Comparison of ENCODE assay signal across 8 mouse cellular contexts in the genomic region with DNA sequence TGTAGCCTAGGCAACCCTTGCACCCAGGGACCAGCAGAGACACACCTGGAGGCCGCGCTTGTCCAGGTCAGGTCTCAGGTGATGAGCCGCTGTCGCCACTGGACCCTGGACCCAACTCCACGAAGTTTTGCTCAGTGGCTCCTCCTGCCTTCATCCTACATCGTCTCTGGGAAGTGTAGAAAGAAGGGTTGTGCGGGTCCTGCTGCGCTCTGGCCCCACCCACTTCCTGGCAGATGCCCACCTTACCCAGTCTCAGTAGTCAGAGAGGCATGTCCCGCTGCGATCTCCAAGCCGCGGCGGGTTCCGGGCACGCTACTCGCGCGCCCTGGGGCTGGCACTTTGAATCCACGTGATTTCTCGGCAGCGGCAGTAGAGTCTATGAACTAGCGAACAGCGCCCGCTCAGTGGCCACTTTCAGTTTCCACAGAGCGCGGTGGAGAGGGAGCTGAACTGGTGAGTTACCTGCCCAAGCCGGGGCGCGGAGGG. TPM values are rescaled to one million over a fixed set of nuclear protein-coding genes. Genes with fewer than 3 reads are reported as not detected.
A peak's percentile ranks its signal among the peaks of the same experiment; 100 is the strongest.
DNase-seq lines count a peak whose midpoint lies in the region; ATAC-seq and TF ChIP-seq lines count a peak whose summit lies in the region.

Gene Nlrc5 (plus strand): TSS at position 376 of the 486 bp plus-strand sequence.

- no peak for TF ChIP-seq EP300 in heart, postnatal 0 days (IDR thresholded peaks at IDR 0.05; ENCODE audit: low read depth)
- no peak for TF ChIP-seq EP300 in stomach, postnatal 0 days (optimal IDR thresholded peaks at IDR 0.05)

- peak; percentile 67 for DNase-seq in brain, embryonic 14.5 days (ENCODE audit: low read depth)
- peak; percentile 48 for DNase-seq in heart, postnatal 0 days (ENCODE audit: low spot score)
- DNase-seq in kidney, postnatal 4 days = peak; percentile 65 to 78
- DNase-seq in stomach, postnatal 0 days (ENCODE audit: low spot score) = peak; percentile 81

- TF ChIP-seq CTCF in C2C12 (IDR thresholded peaks at IDR 0.05; ENCODE audit: control insufficient read depth, insufficient read depth, insufficient read length) = no peak
- TF ChIP-seq CTCF in brain, embryonic 14.5 days (IDR thresholded peaks at IDR 0.05; ENCODE audit: borderline replicate concordance, extremely low read depth, insufficient read depth, insufficient read length) = no peak
- peak; percentile 7; the same call in 1 of the 2 replicates for TF ChIP-seq CTCF in heart, postnatal 0 days (IDR thresholded peaks at IDR 0.05; ENCODE audit: low read depth)
- peak; percentile 52 for TF ChIP-seq CTCF in stomach, postnatal 0 days (IDR thresholded peaks at IDR 0.05; ENCODE audit: low read depth)

- H3K27ac ChIP-seq in forebrain, embryonic 12.5 days = no peak within 1 kb of the TSS
- H3K27ac ChIP-seq in heart, postnatal 0 days (ENCODE audit: low read depth) = no peak within 1 kb of the TSS
- H3K27ac ChIP-seq in liver, embryonic 16.5 days (ENCODE audit: low read length) = no peak within 1 kb of the TSS
- H3K27ac ChIP-seq in neural tube, embryonic 12.5 days = no peak within 1 kb of the TSS
- H3K27ac ChIP-seq in stomach, postnatal 0 days (replicated peaks) = no peak within 1 kb of the TSS

- H3K79me2 ChIP-seq in C2C12 (ENCODE audit: control insufficient read depth, insufficient read depth) = no peaks in the 10 kb centered on the region

- H3K9ac ChIP-seq in forebrain, embryonic 12.5 days = peak within 1 kb of the TSS; percentile 48
- peak within 1 kb of the TSS; percentile 35 for H3K9ac ChIP-seq in heart, postnatal 0 days (replicated peaks; ENCODE audit: low read depth, low read length)
- no peak within 1 kb of the TSS for H3K9ac ChIP-seq in liver, embryonic 16.5 days (ENCODE audit: low read depth, low read length)
- 0 out of 2 replicates have a peak within 1 kb of the TSS, but pooled peaks have one; percentile 26 for H3K9ac ChIP-seq in neural tube, embryonic 12.5 days
- peak within 1 kb of the TSS; percentile 43 for H3K9ac ChIP-seq in stomach, postnatal 0 days (ENCODE audit: low read length)

- H3K36me3 ChIP-seq in C2C12 (ENCODE audit: control insufficient read depth, insufficient read depth) = no peaks in the 10 kb centered on the region
- no peaks in the 10 kb centered on the region for H3K36me3 ChIP-seq in forebrain, embryonic 12.5 days (replicated peaks)
- no peaks in the 10 kb centered on the region for H3K36me3 ChIP-seq in heart, postnatal 0 days (replicated peaks; ENCODE audit: control insufficient read depth, insufficient read depth, low read length)
- H3K36me3 ChIP-seq in liver, embryonic 16.5 days (ENCODE audit: control insufficient read depth, insufficient read depth) = no peaks in the 10 kb centered on the region
- H3K36me3 ChIP-seq in neural tube, embryonic 12.5 days = no peaks in the 10 kb centered on the region
- no peaks in the 10 kb centered on the region for H3K36me3 ChIP-seq in stomach, postnatal 0 days (ENCODE audit: control insufficient read depth, insufficient read depth, low read length)

- H3ac ChIP-seq in C2C12 (ENCODE audit: control insufficient read depth, insufficient read length, low read depth) = peak within 1 kb of the TSS; percentile 59

- WGBS in forebrain, embryonic 12.5 days = 3% methylated on average over 29 of the region's 29 CpGs
- 2% methylated on average over 29 of the region's 29 CpGs for WGBS in heart, postnatal 0 days
- WGBS in liver, embryonic 16.5 days (ENCODE audit: insufficient replicate concordance) = 2% methylated on average over 29 of the region's 29 CpGs
- WGBS in neural tube, embryonic 12.5 days = 2% methylated on average over 29 of the region's 29 CpGs
- WGBS in stomach, postnatal 0 days = 3% methylated on average over 29 of the region's 29 CpGs

- H3K9me3 ChIP-seq in forebrain, embryonic 12.5 days = no peaks in the 10 kb centered on the region
- no peaks in the 10 kb centered on the region for H3K9me3 ChIP-seq in heart, postnatal 0 days (replicated peaks; ENCODE audit: control insufficient read depth, low read length)
- no peaks in the 10 kb centered on the region for H3K9me3 ChIP-seq in liver, embryonic 16.5 days (replicated peaks; ENCODE audit: control insufficient read depth, low read length)
- no peaks in the 10 kb centered on the region for H3K9me3 ChIP-seq in neural tube, embryonic 12.5 days
- H3K9me3 ChIP-seq in stomach, postnatal 0 days (ENCODE audit: control insufficient read depth, low read length) = no peaks in the 10 kb centered on the region

- H3K27me3 ChIP-seq in C2C12 (ENCODE audit: control insufficient read depth, insufficient read depth, insufficient read length) = peaks cover 17% of the 10 kb centered on the region
- H3K27me3 ChIP-seq in forebrain, embryonic 12.5 days = peaks cover 29% of the 10 kb centered on the region
- peaks cover 21% of the 10 kb centered on the region for H3K27me3 ChIP-seq in heart, postnatal 0 days (ENCODE audit: control insufficient read depth, insufficient read depth, low read length)
- H3K27me3 ChIP-seq in liver, embryonic 16.5 days (ENCODE audit: control insufficient read depth, insufficient read depth, low read depth, low read length) = peaks cover 8% of the 10 kb centered on the region
- peaks cover 20% of the 10 kb centered on the region; the same call in 1 of the 2 replicates for H3K27me3 ChIP-seq in neural tube, embryonic 12.5 days (replicated peaks)
- H3K27me3 ChIP-seq in stomach, postnatal 0 days (ENCODE audit: control insufficient read depth, insufficient read depth, low read length) = no peaks in the 10 kb centered on the region

- H3K4me1 ChIP-seq in forebrain, embryonic 12.5 days = peaks cover 7% of the 10 kb centered on the region
- 0 out of 2 replicates have a peak, but pooled peaks cover 3% of the 10 kb centered on the region for H3K4me1 ChIP-seq in heart, postnatal 0 days (ENCODE audit: control insufficient read depth, insufficient read depth)
- H3K4me1 ChIP-seq in liver, embryonic 16.5 days (ENCODE audit: control insufficient read depth, low read depth, low read length) = no peaks in the 10 kb centered on the region
- peaks cover 7% of the 10 kb centered on the region for H3K4me1 ChIP-seq in neural tube, embryonic 12.5 days
- H3K4me1 ChIP-seq in stomach, postnatal 0 days (replicated peaks; ENCODE audit: control insufficient read depth, insufficient read depth) = 0 out of 2 replicates have a peak, but pooled peaks cover 2% of the 10 kb centered on the region

- no peak for TF ChIP-seq POLR2A in brain, embryonic 14.5 days (IDR thresholded peaks at IDR 0.05; ENCODE audit: borderline replicate concordance, extremely low read depth, insufficient read depth, insufficient read length, poor library complexity, severe bottlenecking)

- H3K4me2 ChIP-seq in forebrain, embryonic 12.5 days = peak within 1 kb of the TSS; percentile 81
- peak within 1 kb of the TSS; percentile 86 for H3K4me2 ChIP-seq in heart, postnatal 0 days (ENCODE audit: low read depth, low read length)
- H3K4me2 ChIP-seq in liver, embryonic 16.5 days (ENCODE audit: low read depth, low read length) = peak within 1 kb of the TSS; percentile 61
- H3K4me2 ChIP-seq in neural tube, embryonic 12.5 days (replicated peaks) = peak within 1 kb of the TSS; percentile 63
- H3K4me2 ChIP-seq in stomach, postnatal 0 days (replicated peaks; ENCODE audit: low read depth) = peak within 1 kb of the TSS; percentile 87

- ATAC-seq in forebrain, embryonic 12.5 days (ENCODE audit: low FRiP score) = peak; percentile 36; the same call in 1 of the 2 replicates
- ATAC-seq in heart, postnatal 0 days (ENCODE audit: insufficient read depth, low read depth) = peak; percentile 74
- no peak for ATAC-seq in liver, embryonic 16.5 days (ENCODE audit: low read depth)
- ATAC-seq in neural tube, embryonic 12.5 days (ENCODE audit: low FRiP score, low read depth) = 0 out of 2 replicates have a peak, but pooled peaks have one; percentile 33
- peak; percentile 80 for ATAC-seq in stomach, postnatal 0 days (ENCODE audit: low FRiP score, low TSS enrichment)

- no peaks in the 10 kb centered on the region for H3K79me3 ChIP-seq in C2C12 (ENCODE audit: low read depth)

- peak within 1 kb of the TSS; percentile 34 for H3K4me3 ChIP-seq in C2C12 (ENCODE audit: insufficient read depth, poor library complexity, severe bottlenecking)
- H3K4me3 ChIP-seq in forebrain, embryonic 12.5 days (replicated peaks) = peak within 1 kb of the TSS; percentile 41
- H3K4me3 ChIP-seq in heart, postnatal 0 days (ENCODE audit: low read depth, low read length) = peak within 1 kb of the TSS; percentile 58
- peak within 1 kb of the TSS; percentile 53 for H3K4me3 ChIP-seq in liver, embryonic 16.5 days (ENCODE audit: low read depth, low read length)
- H3K4me3 ChIP-seq in neural tube, embryonic 12.5 days = peak within 1 kb of the TSS; percentile 27
- peak within 1 kb of the TSS; percentile 46 for H3K4me3 ChIP-seq in stomach, postnatal 0 days (ENCODE audit: low read depth, low read length)

TF ChIP-seq in C2C12, 6 proteins besides CTCF, POLR2A, EP300 and RAD21:
- no peak for TF ChIP-seq FOSL1 (IDR thresholded peaks at IDR 0.05; ENCODE audit: insufficient read depth, low read length, poor library complexity, severe bottlenecking)
- TF ChIP-seq CEBPB (IDR thresholded peaks at IDR 0.05; ENCODE audit: low read depth) = no peak
- no peak for TF ChIP-seq USF1 (IDR thresholded peaks at IDR 0.05; ENCODE audit: low read depth)
- TF ChIP-seq MAX (IDR thresholded peaks at IDR 0.05) = no peak
- TF ChIP-seq MYOG (IDR thresholded peaks at IDR 0.05; ENCODE audit: control insufficient read depth, extremely low read depth, insufficient read length) = no peak
- TF ChIP-seq MYOD1 (IDR thresholded peaks at IDR 0.05; ENCODE audit: control insufficient read depth, insufficient read length, low read depth) = no peak

RNA-seq across cellular contexts. Expression of gene Nlrc5, which starts in this region (rescaled TPM):
- 0.16 TPM for polyA plus RNA-seq in C2C12 (2012; fragmentation: generic; extraction: Trizol)
- 0.36 and 0.64 TPM in 2 replicates for polyA plus RNA-seq in brain, embryonic 14.5 days (2012; rRNA removed)
- polyA plus RNA-seq in forebrain, embryonic 12.5 days (2016; fragmentation: Nextera tagmentation; extraction: Ambion mirVana) = 0.12 and 0.13 TPM in 2 replicates
- total RNA-seq in heart, postnatal 0 days (2014; rRNA removed; ENCODE audit: low replicate concordance) = 3.1 and 3.5 TPM in 2 replicates
- 0.11 and 0.51 TPM in 2 replicates for polyA plus RNA-seq in heart, postnatal 0 days (2015; fragmentation: Nextera tagmentation; extraction: Ambion mirVana)
- polyA plus RNA-seq in liver, embryonic 16.5 days (2015; fragmentation: Nextera tagmentation; extraction: Ambion mirVana) = 0.19 and 0.47 TPM in 2 replicates
- 0.17 and 0.39 TPM in 2 replicates for polyA plus RNA-seq in neural tube, embryonic 12.5 days (2016; fragmentation: Nextera tagmentation; extraction: Ambion mirVana)
- 0.44 and 0.62 TPM in 2 replicates for polyA plus RNA-seq in stomach, postnatal 0 days (2015; fragmentation: Nextera tagmentation; extraction: Ambion mirVana)

Comparison
In these comparisons a context has a peak if more than half of its experiments do, and no peak if none do; other contexts are left out.
1. Peak in DNase-seq in brain, embryonic 14.5 days; RNA of the gene not detected or under 1 TPM.
2. Peak in ATAC-seq, H3K4me3 ChIP-seq, H3K9ac ChIP-seq and H3K4me2 ChIP-seq in forebrain, embryonic 12.5 days; RNA of the gene not detected or under 1 TPM.
3. Peak in ATAC-seq, H3K4me3 ChIP-seq, H3K9ac ChIP-seq and H3K4me2 ChIP-seq in neural tube, embryonic 12.5 days; RNA of the gene not detected or under 1 TPM.
4. Peak in DNase-seq, ATAC-seq, H3K4me3 ChIP-seq, H3K9ac ChIP-seq and H3K4me2 ChIP-seq in stomach, postnatal 0 days; RNA of the gene not detected or under 1 TPM.
5. CTCF ChIP-seq: peak in heart, postnatal 0 days (single experiment) and stomach, postnatal 0 days (single experiment); none in C2C12 (single experiment) and brain, embryonic 14.5 days (single experiment).
6. Peak in every context shown above with its lines, with median percentiles within 50 percentile points of each other: H3K4me3 ChIP-seq, DNase-seq and H3K4me2 ChIP-seq.